Mouse (Mus musculus): Measurements from ENCODE around the gene Pes1. TPM values are rescaled to one million over a fixed set of nuclear protein-coding genes. Genes with fewer than 3 reads are reported as not detected.

The Pes1 gene
- polyA plus RNA-seq (2016; fragmentation: Nextera tagmentation; extraction: Ambion mirVana): 79.1 and 82.2 TPM in 2 replicates

DNA sequence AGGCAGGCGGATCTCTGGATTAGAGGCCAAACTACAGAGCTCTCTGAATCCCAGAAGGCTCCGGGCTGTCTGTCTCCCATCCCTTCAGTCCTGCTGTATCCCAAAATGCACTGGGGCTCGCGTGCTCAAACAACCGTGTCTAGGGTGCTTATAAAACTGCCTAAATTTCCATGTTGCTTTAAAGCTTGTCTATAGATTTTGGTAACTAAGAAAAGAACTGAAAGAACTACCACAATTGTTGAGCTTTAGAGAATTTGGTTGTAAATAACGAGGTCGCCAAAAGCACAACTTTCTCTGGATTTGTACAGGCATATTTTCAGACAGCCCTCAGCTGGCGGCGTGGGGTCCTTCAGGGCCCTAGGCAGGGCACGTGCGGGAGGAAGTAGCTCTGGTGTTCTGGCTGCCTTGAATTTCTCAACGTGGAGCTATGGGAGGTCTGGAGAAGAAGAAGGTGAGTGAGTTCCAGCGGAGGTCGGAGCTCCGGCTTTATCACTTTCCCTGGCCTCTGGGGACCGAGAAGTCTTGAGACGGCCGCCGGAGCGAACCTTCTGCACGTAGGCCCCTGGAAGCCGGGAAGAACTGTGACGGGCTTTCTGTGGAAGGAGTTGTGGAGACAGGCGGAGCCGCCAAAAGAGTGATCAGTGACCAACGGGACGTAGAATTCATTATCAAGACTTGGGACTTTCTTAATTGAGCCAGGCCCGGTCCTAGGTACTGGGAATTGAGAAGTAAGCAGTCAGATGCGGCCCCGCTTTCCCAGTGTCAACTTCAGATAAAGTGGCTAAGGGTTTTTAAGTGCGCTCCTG is at the start of gene Pes1:
Pes1 (plus strand) TSS at position 366 of the 806 bp plus-strand sequence.
- Histone ChIP-seq H3K4me3 (peak within 1 kb of the TSS; percentile 88), H3K4me1 (peaks cover 7% of the 10 kb centered on the region), H3K36me3 (peaks cover 8% of the 10 kb centered on the region; the same call in 1 of the 2 replicates), H3K9me3 (no peaks in the 10 kb centered on the region), H3K4me2 (replicated peaks) (peak within 1 kb of the TSS; percentile 84), H3K27ac (peak within 1 kb of the TSS; percentile 20; the same call in 1 of the 2 replicates), H3K9ac (peak within 1 kb of the TSS; percentile 78), H3K27me3 (no peaks in the 10 kb centered on the region)
- WGBS: under 1% methylated on average over 31 of the region's 31 CpGs
- peak; percentile 89 for ATAC-seq (ENCODE audit: insufficient number of reproducible peaks, insufficient read depth, low FRiP score, low TSS enrichment)

DNA sequence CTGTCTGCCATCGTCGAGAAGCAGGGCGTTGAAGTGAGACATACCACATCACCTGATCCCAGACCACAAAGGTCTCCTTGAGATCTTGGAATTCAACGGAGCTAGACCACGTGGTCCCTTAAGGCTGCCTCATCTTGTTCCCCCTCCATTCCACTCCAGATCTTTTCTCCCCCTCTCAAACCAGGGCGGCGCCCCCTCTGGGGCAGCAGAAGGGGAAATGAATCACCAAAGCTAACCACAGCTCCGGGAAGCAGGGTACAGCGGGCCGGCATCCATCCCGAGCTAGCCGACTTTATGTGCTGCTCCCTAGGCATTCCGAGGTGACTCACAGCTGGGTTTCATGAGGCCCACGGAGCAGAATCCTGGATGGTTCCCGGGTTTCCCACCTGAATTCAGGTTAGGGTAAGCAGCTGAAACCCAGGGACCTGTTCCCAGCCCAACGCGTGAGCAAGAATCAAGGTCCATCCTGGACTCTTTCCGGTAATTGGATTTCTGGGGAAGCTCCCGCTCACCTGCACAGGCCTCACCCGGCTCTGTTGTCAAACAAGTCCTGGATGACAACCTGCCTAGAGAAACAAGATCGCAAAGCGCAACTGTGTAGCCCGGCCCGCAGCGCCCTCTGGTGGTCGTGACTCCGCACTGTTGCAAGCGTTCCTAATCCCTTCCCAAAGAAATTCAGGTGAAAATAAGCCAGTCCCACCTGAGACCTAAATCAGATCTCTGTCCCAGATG is 49.5 kb upstream of the Pes1 start, which contains the start of gene Slc35e4:
Slc35e4 (minus strand) TSS at position 556 of the 732 bp plus-strand sequence.
- H3K4me1 ChIP-seq: peaks cover 21% of the 10 kb centered on the region
- peak within 1 kb of the TSS; percentile 53 for H3K4me3 ChIP-seq
- no peaks in the 10 kb centered on the region for H3K36me3 ChIP-seq
- H3K27me3 ChIP-seq: peaks cover 21% of the 10 kb centered on the region
- peak; percentile 66 for ATAC-seq (ENCODE audit: insufficient number of reproducible peaks, insufficient read depth, low FRiP score, low TSS enrichment)
- H3K9ac ChIP-seq: peak within 1 kb of the TSS; percentile 51
- no peaks in the 10 kb centered on the region for H3K9me3 ChIP-seq
- H3K4me2 ChIP-seq (replicated peaks): peak within 1 kb of the TSS; percentile 92
- WGBS: under 1% methylated on average over 28 of the region's 28 CpGs
- peak within 1 kb of the TSS; percentile 75 for H3K27ac ChIP-seq

DNA sequence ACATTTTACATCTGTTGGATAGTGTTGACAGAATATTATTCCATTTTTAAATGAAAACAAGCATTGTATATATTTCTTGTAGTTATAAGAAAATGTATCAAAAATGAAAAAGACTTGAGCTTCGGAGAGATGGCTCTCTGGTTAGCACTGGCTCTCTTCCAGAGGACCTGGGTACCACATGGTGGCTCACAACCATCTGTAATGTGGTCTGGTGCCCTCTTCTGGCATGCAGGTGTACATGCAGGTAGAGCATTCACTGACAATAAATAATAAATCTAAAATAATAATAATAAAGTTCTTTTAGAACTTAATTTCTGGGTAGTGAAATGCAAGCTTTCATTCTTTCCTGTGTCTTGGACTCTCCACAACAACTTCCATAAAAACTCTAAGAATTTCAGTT is 45.0 kb upstream of the Pes1 start:
- 57% methylated on average over 1 of the region's 1 CpGs for WGBS
- Histone ChIP-seq H3K4me1 (no peaks in the 10 kb centered on the region; the same call in 1 of the 2 replicates), H3K9ac (no peak overlapping the region), H3K4me3 (no peak overlapping the region), H3K4me2 (replicated peaks) (no peak overlapping the region), H3K36me3 (0 out of 2 replicates have a peak, but pooled peaks cover 9% of the 10 kb centered on the region), H3K27ac (no peak overlapping the region), H3K9me3 (no peaks in the 10 kb centered on the region), H3K27me3 (no peaks in the 10 kb centered on the region)
- ATAC-seq (ENCODE audit: insufficient number of reproducible peaks, insufficient read depth, low FRiP score, low TSS enrichment): no peak

DNA sequence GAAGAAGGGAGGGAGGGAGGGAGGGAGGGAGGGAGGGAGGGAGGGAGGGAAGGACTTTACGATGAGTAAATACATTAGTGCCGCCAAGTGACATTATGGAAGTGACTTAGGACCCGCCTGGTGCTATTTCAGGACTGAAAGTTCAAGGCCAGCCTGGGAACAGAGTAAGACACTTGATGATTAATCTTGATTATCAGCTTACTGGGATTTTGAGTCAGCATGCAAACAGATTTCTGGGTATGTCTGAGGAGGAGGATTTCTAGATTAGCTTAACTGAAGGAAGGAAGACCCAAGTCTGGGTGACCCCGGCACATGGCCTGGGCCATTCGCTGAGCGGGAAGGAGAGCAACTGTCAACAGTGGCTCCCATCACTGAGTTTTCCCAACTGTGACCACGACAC is 43.3 kb upstream of the Pes1 start:
- H3K4me1 ChIP-seq: no peaks in the 10 kb centered on the region
- peaks cover 14% of the 10 kb centered on the region; the same call in 1 of the 2 replicates for H3K36me3 ChIP-seq
- H3K9me3 ChIP-seq: no peaks in the 10 kb centered on the region
- no peak overlapping the region for H3K9ac ChIP-seq
- H3K4me3 ChIP-seq: no peak overlapping the region
- 87% methylated on average over 7 of the region's 7 CpGs for WGBS
- no peak overlapping the region for H3K27ac ChIP-seq
- H3K4me2 ChIP-seq (replicated peaks): no peak overlapping the region
- no peak for ATAC-seq (ENCODE audit: insufficient number of reproducible peaks, insufficient read depth, low FRiP score, low TSS enrichment)
- H3K27me3 ChIP-seq: no peaks in the 10 kb centered on the region

DNA sequence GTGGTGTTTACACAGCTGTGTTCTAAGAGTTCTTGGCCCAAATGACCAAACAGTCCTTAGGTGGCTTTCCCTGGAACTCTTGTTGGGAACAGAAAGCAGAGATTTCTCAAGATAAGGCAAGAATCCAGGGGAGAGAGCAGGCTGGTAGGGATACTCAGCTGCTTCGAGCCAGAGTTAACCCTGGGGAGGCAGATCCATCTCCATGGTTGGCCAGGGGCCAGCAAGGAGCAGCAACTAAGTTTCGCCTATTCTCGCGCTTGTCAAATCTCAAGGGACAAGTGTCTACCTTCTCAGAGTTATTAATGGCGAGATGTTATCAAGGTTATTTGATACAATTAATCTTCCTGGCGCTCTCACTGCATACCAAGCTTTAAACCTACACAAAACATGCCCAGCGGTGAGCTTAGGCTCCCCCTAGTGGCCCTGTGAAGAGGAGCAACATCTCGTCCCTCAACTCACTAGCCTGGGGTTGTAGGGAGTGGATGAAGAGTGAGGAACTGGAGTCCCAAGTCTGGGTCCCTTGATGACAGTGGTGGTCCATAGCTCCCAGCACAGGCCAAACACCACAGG is 42.4 kb upstream of the Pes1 start:
- WGBS: 31% methylated on average over 8 of the region's 8 CpGs
- Histone ChIP-seq H3K27ac (no peak overlapping the region), H3K4me3 (no peak overlapping the region), H3K27me3 (no peaks in the 10 kb centered on the region), H3K4me1 (no peaks in the 10 kb centered on the region), H3K9me3 (no peaks in the 10 kb centered on the region), H3K4me2 (replicated peaks) (no peak overlapping the region), H3K9ac (no peak overlapping the region), H3K36me3 (peaks cover 14% of the 10 kb centered on the region; the same call in 1 of the 2 replicates)
- ATAC-seq (ENCODE audit: insufficient number of reproducible peaks, insufficient read depth, low FRiP score, low TSS enrichment): no peak

DNA sequence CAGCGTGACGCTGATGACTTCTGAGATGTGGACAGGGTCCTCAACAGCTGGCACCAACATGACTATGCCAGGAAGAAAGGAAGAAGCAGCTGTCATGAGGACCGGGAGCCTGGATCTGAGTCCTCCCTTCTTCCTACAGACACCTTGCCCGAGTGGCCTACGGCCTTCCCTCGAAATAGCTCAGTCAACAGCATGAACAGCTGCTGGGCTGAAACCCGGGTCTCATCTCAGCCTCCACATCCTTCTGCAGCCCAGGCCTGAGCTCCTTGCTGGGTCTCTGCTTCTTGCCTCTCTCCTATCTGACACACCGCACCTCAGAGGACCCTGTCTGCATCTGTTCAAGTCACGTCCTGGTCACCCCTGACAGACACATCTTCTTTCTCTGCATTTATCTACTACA is 41.7 kb upstream of the Pes1 start:
- Histone ChIP-seq H3K27me3 (no peaks in the 10 kb centered on the region), H3K36me3 (peaks cover 14% of the 10 kb centered on the region; the same call in 1 of the 2 replicates)

DNA sequence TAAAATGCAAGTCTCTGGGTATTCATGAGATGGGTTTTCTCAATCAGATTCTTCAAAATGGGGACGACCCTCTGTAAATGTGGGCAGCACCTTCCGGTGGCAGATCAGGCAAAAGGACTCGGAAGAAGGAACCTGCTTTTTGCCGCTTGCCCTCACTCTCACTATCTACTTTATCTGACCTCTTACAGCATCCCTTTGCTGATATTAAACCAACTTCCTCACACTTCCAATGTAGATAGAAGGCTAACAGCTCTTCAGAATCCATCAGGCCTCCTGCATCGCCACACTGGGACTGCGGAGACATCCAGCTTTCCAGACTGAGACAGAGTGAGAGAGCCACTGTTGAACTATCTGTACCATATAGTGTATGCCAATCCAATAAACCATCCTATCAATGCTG is 41.0 kb upstream of the Pes1 start:
- Histone ChIP-seq H3K27ac (no peak overlapping the region), H3K9me3 (no peaks in the 10 kb centered on the region), H3K4me3 (no peak overlapping the region), H3K36me3 (peaks cover 14% of the 10 kb centered on the region; the same call in 1 of the 2 replicates), H3K4me2 (replicated peaks) (no peak overlapping the region), H3K4me1 (no peaks in the 10 kb centered on the region), H3K9ac (no peak overlapping the region), H3K27me3 (no peaks in the 10 kb centered on the region)
- no peak for ATAC-seq (ENCODE audit: insufficient number of reproducible peaks, insufficient read depth, low FRiP score, low TSS enrichment)
- WGBS: 96% methylated on average over 6 of the region's 6 CpGs

More for the DNA sequence above, 41.7 kb upstream of the Pes1 start:
- H3K4me1 ChIP-seq: no peaks in the 10 kb centered on the region
- no peak overlapping the region for H3K4me3 ChIP-seq
- 91% methylated on average over 9 of the region's 9 CpGs for WGBS
- no peak overlapping the region for H3K9ac ChIP-seq
- H3K27ac ChIP-seq: no peak overlapping the region
- ATAC-seq (ENCODE audit: insufficient number of reproducible peaks, insufficient read depth, low FRiP score, low TSS enrichment): no peak
- no peaks in the 10 kb centered on the region for H3K9me3 ChIP-seq
- no peak overlapping the region for H3K4me2 ChIP-seq (replicated peaks)

DNA sequence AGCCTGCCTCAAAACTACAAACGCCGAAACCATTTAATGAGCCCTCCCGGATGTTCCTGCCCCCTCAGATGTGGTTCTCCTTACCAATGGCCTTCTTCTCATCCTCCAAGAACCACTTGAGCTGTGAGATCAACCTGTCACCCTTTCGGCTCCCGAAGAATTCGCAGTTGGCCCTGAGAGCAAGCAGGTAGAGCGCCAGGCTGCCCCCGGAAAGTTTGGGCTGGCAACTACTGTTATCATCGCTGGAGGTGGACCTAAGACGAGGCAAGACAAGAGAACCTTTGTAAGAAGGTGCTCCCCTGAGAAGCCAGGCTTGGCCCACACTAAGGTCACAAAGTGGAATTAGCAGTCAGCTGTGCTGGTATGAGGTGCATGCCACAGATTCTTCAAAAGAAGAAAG is 37.9 kb upstream of the Pes1 start:
- no peak overlapping the region for H3K9ac ChIP-seq
- no peaks in the 10 kb centered on the region for H3K27me3 ChIP-seq
- peaks cover 14% of the 10 kb centered on the region; the same call in 1 of the 2 replicates for H3K36me3 ChIP-seq
- no peaks in the 10 kb centered on the region for H3K9me3 ChIP-seq
- H3K4me2 ChIP-seq (replicated peaks): no peak overlapping the region
- H3K27ac ChIP-seq: no peak overlapping the region
- ATAC-seq (ENCODE audit: insufficient number of reproducible peaks, insufficient read depth, low FRiP score, low TSS enrichment): no peak
- WGBS: 87% methylated on average over 10 of the region's 10 CpGs
- no peak overlapping the region for H3K4me3 ChIP-seq
- peaks cover under 1% of the 10 kb centered on the region for H3K4me1 ChIP-seq

DNA sequence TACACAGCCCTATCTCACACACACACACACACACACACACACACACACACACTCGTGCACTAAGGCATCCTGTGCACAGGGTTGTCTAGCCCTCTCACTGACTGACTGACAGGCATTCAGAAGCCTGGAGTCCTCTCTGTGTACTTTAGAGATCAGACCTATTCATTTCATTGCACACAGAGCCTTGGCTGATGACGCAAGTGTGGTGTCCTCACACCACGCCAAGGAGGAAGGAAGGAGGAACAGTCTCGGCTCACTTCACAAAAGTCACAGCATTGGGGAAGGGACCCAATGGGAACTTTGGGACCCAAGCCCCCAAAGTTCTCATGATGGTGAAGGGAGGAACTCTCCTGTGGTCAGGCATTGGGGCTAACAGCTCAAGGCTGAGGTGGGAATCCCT is 33.8 kb upstream of the Pes1 start:
- Histone ChIP-seq H3K27ac (no peak overlapping the region), H3K4me2 (replicated peaks) (no peak overlapping the region)

DNA sequence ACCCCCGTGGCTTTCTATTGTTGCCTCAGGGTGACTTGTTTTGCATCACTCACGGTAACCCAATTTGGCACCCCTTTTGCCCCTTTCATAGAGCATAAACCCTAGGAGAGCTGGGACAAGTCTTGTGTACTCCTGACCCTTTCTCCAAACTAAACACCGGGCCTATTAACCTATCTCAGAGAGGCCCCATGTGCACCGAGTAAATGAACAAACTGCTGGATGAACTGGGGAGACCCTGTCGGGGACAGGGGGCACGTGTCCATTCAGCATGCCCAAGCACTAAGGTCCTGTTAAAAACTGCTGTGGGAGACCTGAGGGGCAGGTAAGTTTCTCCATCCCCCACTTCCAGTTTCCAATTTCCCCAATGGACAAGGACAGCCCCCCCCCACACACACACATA is 32.8 kb upstream of the Pes1 start:
- H3K9me3 ChIP-seq: no peaks in the 10 kb centered on the region
- peak overlapping the region; percentile 70 for H3K4me2 ChIP-seq (replicated peaks)
- no peak overlapping the region for H3K27ac ChIP-seq
- no peak for ATAC-seq (ENCODE audit: insufficient number of reproducible peaks, insufficient read depth, low FRiP score, low TSS enrichment)
- no peaks in the 10 kb centered on the region for H3K27me3 ChIP-seq
- H3K4me1 ChIP-seq: peaks cover 5% of the 10 kb centered on the region
- WGBS: 29% methylated on average over 6 of the region's 6 CpGs
- H3K36me3 ChIP-seq: no peaks in the 10 kb centered on the region
- H3K4me3 ChIP-seq: peak overlapping the region; percentile 57
- H3K9ac ChIP-seq: peak overlapping the region; percentile 61

More for the DNA sequence above, 33.8 kb upstream of the Pes1 start:
- no peaks in the 10 kb centered on the region for H3K36me3 ChIP-seq
- 83% methylated on average over 4 of the region's 4 CpGs for WGBS
- no peaks in the 10 kb centered on the region for H3K9me3 ChIP-seq
- H3K4me3 ChIP-seq: no peak overlapping the region
- no peaks in the 10 kb centered on the region for H3K27me3 ChIP-seq
- H3K4me1 ChIP-seq: peaks cover 5% of the 10 kb centered on the region
- H3K9ac ChIP-seq: no peak overlapping the region
- ATAC-seq (ENCODE audit: insufficient number of reproducible peaks, insufficient read depth, low FRiP score, low TSS enrichment): no peak

DNA sequence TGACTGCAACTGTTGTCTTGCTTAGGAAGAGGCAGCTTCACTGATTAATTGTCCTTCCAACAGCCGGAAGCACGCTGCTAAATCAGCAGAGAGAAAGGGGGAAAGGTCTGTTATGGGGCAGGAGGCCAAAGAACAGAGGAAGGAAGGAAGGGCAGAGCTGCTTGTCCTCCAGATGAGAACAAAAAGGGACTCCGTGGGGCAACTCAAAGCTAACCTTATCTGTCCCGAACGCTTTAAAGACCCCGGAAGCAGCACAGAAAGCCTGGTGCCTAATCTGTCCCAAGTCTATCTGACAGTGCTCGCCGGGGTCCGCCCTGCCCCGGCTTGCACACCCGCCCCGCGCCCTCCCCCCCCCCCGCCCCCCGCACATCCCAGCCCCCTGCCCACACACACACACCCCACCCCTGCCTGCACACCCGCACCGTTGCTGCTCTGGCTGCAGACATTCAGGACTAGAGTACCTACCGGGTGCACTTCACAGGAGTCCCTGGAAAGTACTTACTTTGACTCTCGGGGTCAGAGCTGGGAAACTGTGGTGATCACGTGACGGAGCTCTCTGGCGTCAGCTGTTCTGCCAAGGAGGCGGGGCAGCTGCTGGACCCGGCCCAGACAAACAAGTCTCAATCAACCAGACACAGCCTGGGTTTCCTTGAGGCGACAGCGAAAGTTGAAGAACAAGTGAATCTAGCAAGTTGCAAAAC is 32.1 kb upstream of the Pes1 start, which contains the start of gene Tcn2:
Tcn2 (minus strand) TSS at position 649 of the 701 bp plus-strand sequence.
- under 1% methylated on average over 25 of the region's 26 CpGs for WGBS

More for the DNA sequence above, 32.1 kb upstream of the Pes1 start, which contains the start of gene Tcn2:
- ATAC-seq (ENCODE audit: insufficient number of reproducible peaks, insufficient read depth, low FRiP score, low TSS enrichment): peak; percentile 76
- Histone ChIP-seq H3K9me3 (no peaks in the 10 kb centered on the region), H3K4me1 (peaks cover 5% of the 10 kb centered on the region), H3K27ac (no peak within 1 kb of the TSS; the same call in 1 of the 2 replicates), H3K4me3 (peak within 1 kb of the TSS; percentile 57), H3K27me3 (no peaks in the 10 kb centered on the region), H3K9ac (peak within 1 kb of the TSS; percentile 61), H3K4me2 (replicated peaks) (peak within 1 kb of the TSS; percentile 70), H3K36me3 (no peaks in the 10 kb centered on the region)
